Mouse (Mus musculus): ENCODE measurements around the gene Ctps. TPM values are rescaled to one million over a fixed set of nuclear protein-coding genes. Genes with fewer than 3 reads are reported as not detected.

Gene Ctps
- polyA plus RNA-seq, 1 experiment from 2014 or later: 107 TPM

- Histone ChIP-seq H3K36me3 (ENCODE audit: control insufficient read depth, insufficient read depth, low read length) (peaks cover 33% of the 10 kb centered on the region), H3K27me3 (ENCODE audit: control insufficient read depth, insufficient read depth, low read length) (no peaks in the 10 kb centered on the region), H3K27ac (ENCODE audit: low read depth, low read length) (no peak overlapping the region), H3K4me3 (ENCODE audit: low read depth, low read length) (no peak overlapping the region), H3K9ac (ENCODE audit: low read depth, low read length) (no peak overlapping the region), H3K4me2 (no peak overlapping the region), H3K4me1 (ENCODE audit: control insufficient read depth, insufficient read depth, low read length) (no peaks in the 10 kb centered on the region), H3K9me3 (replicated peaks; ENCODE audit: control insufficient read depth, low read length) (no peaks in the 10 kb centered on the region)
- WGBS (ENCODE audit: insufficient replicate concordance): 90% methylated on average over 6 of the region's 6 CpGs
- ATAC-seq (replicated peaks; ENCODE audit: insufficient number of reproducible peaks, low FRiP score, low TSS enrichment): no peak
Measured at GRCm38 (mm10) chr4:120556592-120556991, 13.5 kb downstream of the Ctps start.

DNA sequence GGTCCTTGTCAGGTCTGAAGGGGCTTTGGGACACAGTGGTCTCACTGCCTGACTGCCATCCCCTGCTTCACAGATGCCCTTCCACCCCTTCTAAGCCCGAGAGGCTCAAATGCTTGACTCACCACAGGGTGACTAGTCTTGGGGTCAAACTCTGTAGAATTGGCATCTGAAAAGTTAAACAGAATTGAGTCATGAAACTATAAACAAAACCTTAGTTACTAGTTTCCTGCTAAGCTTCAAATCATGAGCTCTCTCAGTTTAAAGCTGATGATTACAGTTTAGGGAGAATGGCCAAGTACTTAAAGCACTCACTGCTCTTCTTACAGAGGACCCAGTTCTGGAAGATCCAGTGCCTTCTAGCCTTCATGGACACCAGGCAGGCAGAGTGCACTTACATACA, 25.2 kb downstream of the Ctps start:
- Histone ChIP-seq H3K4me1 (ENCODE audit: control insufficient read depth, insufficient read depth, low read length) (no peaks in the 10 kb centered on the region), H3K9ac (ENCODE audit: low read depth, low read length) (no peak overlapping the region), H3K4me2 (no peak overlapping the region), H3K4me3 (ENCODE audit: low read depth, low read length) (no peak overlapping the region), H3K9me3 (replicated peaks; ENCODE audit: control insufficient read depth, low read length) (no peaks in the 10 kb centered on the region), H3K36me3 (ENCODE audit: control insufficient read depth, insufficient read depth, low read length) (peaks cover 31% of the 10 kb centered on the region), H3K27me3 (ENCODE audit: control insufficient read depth, insufficient read depth, low read length) (no peaks in the 10 kb centered on the region), H3K27ac (ENCODE audit: low read depth, low read length) (no peak overlapping the region)
- 81% methylated on average over 1 of the region's 1 CpGs for WGBS (ENCODE audit: insufficient replicate concordance)
- ATAC-seq (replicated peaks; ENCODE audit: insufficient number of reproducible peaks, low FRiP score, low TSS enrichment): no peak

GRCm38 (mm10) chr4:120538664-120539063, 31.4 kb downstream of the Ctps start:
- no peak for ATAC-seq (replicated peaks; ENCODE audit: insufficient number of reproducible peaks, low FRiP score, low TSS enrichment)
- H3K27me3 ChIP-seq (ENCODE audit: control insufficient read depth, insufficient read depth, low read length): no peaks in the 10 kb centered on the region
- H3K27ac ChIP-seq (ENCODE audit: low read depth, low read length): no peak overlapping the region
- no peak overlapping the region for H3K4me3 ChIP-seq (ENCODE audit: low read depth, low read length)
- H3K9me3 ChIP-seq (replicated peaks; ENCODE audit: control insufficient read depth, low read length): no peaks in the 10 kb centered on the region
- H3K4me1 ChIP-seq (ENCODE audit: control insufficient read depth, insufficient read depth, low read length): no peaks in the 10 kb centered on the region
- peaks cover 33% of the 10 kb centered on the region for H3K36me3 ChIP-seq (ENCODE audit: control insufficient read depth, insufficient read depth, low read length)
- no peak overlapping the region for H3K9ac ChIP-seq (ENCODE audit: low read depth, low read length)
- H3K4me2 ChIP-seq: no peak overlapping the region
- 96% methylated on average over 10 of the region's 10 CpGs for WGBS (ENCODE audit: insufficient replicate concordance)

GRCm38 (mm10) chr4:120531986-120532385, 38.1 kb downstream of the Ctps start, which contains the start of gene Slfnl1:
Gene Slfnl1, plus strand, starts transcription at chr4:120532231.
- Histone ChIP-seq H3K27me3 (ENCODE audit: control insufficient read depth, insufficient read depth, low read length) (no peaks in the 10 kb centered on the region), H3K4me1 (ENCODE audit: control insufficient read depth, insufficient read depth, low read length) (no peaks in the 10 kb centered on the region), H3K36me3 (ENCODE audit: control insufficient read depth, insufficient read depth, low read length) (peaks cover 20% of the 10 kb centered on the region), H3K27ac (ENCODE audit: low read depth, low read length) (no peak within 1 kb of the TSS), H3K4me2 (no peak within 1 kb of the TSS), H3K4me3 (ENCODE audit: low read depth, low read length) (no peak within 1 kb of the TSS), H3K9me3 (replicated peaks; ENCODE audit: control insufficient read depth, low read length) (no peaks in the 10 kb centered on the region), H3K9ac (ENCODE audit: low read depth, low read length) (no peak within 1 kb of the TSS)
- 73% methylated on average over 6 of the region's 6 CpGs for WGBS (ENCODE audit: insufficient replicate concordance)
- no peak for ATAC-seq (replicated peaks; ENCODE audit: insufficient number of reproducible peaks, low FRiP score, low TSS enrichment)

- Histone ChIP-seq H3K4me2 (no peak overlapping the region), H3K4me3 (ENCODE audit: low read depth, low read length) (no peak overlapping the region), H3K9me3 (replicated peaks; ENCODE audit: control insufficient read depth, low read length) (no peaks in the 10 kb centered on the region), H3K9ac (ENCODE audit: low read depth, low read length) (no peak overlapping the region), H3K36me3 (ENCODE audit: control insufficient read depth, insufficient read depth, low read length) (peaks cover 37% of the 10 kb centered on the region), H3K27ac (ENCODE audit: low read depth, low read length) (no peak overlapping the region), H3K4me1 (ENCODE audit: control insufficient read depth, insufficient read depth, low read length) (no peaks in the 10 kb centered on the region), H3K27me3 (ENCODE audit: control insufficient read depth, insufficient read depth, low read length) (no peaks in the 10 kb centered on the region)
- 85% methylated on average over 9 of the region's 9 CpGs for WGBS (ENCODE audit: insufficient replicate concordance)
- ATAC-seq (replicated peaks; ENCODE audit: insufficient number of reproducible peaks, low FRiP score, low TSS enrichment): no peak
Measured at GRCm38 (mm10) chr4:120528171-120528570, 41.9 kb downstream of the Ctps start.

GRCm38 (mm10) chr4:120523092-120523491, 47.0 kb downstream of the Ctps start:
- WGBS (ENCODE audit: insufficient replicate concordance): 79% methylated on average over 3 of the region's 3 CpGs
- ATAC-seq (replicated peaks; ENCODE audit: insufficient number of reproducible peaks, low FRiP score, low TSS enrichment): no peak
- H3K27me3 ChIP-seq (ENCODE audit: control insufficient read depth, insufficient read depth, low read length): no peaks in the 10 kb centered on the region
- no peak overlapping the region for H3K4me2 ChIP-seq
- H3K4me1 ChIP-seq (ENCODE audit: control insufficient read depth, insufficient read depth, low read length): no peaks in the 10 kb centered on the region
- H3K9ac ChIP-seq (ENCODE audit: low read depth, low read length): no peak overlapping the region
- no peaks in the 10 kb centered on the region for H3K9me3 ChIP-seq (replicated peaks; ENCODE audit: control insufficient read depth, low read length)
- H3K27ac ChIP-seq (ENCODE audit: low read depth, low read length): no peak overlapping the region
- no peak overlapping the region for H3K4me3 ChIP-seq (ENCODE audit: low read depth, low read length)
- H3K36me3 ChIP-seq (ENCODE audit: control insufficient read depth, insufficient read depth, low read length): peaks cover 24% of the 10 kb centered on the region

GRCm38 (mm10) chr4:120522351-120522750, 47.7 kb downstream of the Ctps start:
- 69% methylated on average over 4 of the region's 4 CpGs for WGBS (ENCODE audit: insufficient replicate concordance)
- no peaks in the 10 kb centered on the region for H3K4me1 ChIP-seq (ENCODE audit: control insufficient read depth, insufficient read depth, low read length)
- no peak overlapping the region for H3K9ac ChIP-seq (ENCODE audit: low read depth, low read length)
- no peak overlapping the region for H3K4me2 ChIP-seq
- H3K9me3 ChIP-seq (replicated peaks; ENCODE audit: control insufficient read depth, low read length): no peaks in the 10 kb centered on the region
- no peaks in the 10 kb centered on the region for H3K27me3 ChIP-seq (ENCODE audit: control insufficient read depth, insufficient read depth, low read length)
- no peak for ATAC-seq (replicated peaks; ENCODE audit: insufficient number of reproducible peaks, low FRiP score, low TSS enrichment)
- H3K27ac ChIP-seq (ENCODE audit: low read depth, low read length): no peak overlapping the region
- H3K4me3 ChIP-seq (ENCODE audit: low read depth, low read length): no peak overlapping the region
- H3K36me3 ChIP-seq (ENCODE audit: control insufficient read depth, insufficient read depth, low read length): peaks cover 30% of the 10 kb centered on the region

GRCm38 (mm10) chr4:120521761-120522160, 48.3 kb downstream of the Ctps start:
- no peak overlapping the region for H3K9ac ChIP-seq (ENCODE audit: low read depth, low read length)
- ATAC-seq (replicated peaks; ENCODE audit: insufficient number of reproducible peaks, low FRiP score, low TSS enrichment): no peak
- no peaks in the 10 kb centered on the region for H3K4me1 ChIP-seq (ENCODE audit: control insufficient read depth, insufficient read depth, low read length)
- H3K27me3 ChIP-seq (ENCODE audit: control insufficient read depth, insufficient read depth, low read length): no peaks in the 10 kb centered on the region
- no peaks in the 10 kb centered on the region for H3K9me3 ChIP-seq (replicated peaks; ENCODE audit: control insufficient read depth, low read length)
- no peak overlapping the region for H3K27ac ChIP-seq (ENCODE audit: low read depth, low read length)
- WGBS (ENCODE audit: insufficient replicate concordance): 75% methylated on average over 5 of the region's 5 CpGs
- no peak overlapping the region for H3K4me2 ChIP-seq
- H3K4me3 ChIP-seq (ENCODE audit: low read depth, low read length): no peak overlapping the region
- peaks cover 31% of the 10 kb centered on the region for H3K36me3 ChIP-seq (ENCODE audit: control insufficient read depth, insufficient read depth, low read length)

GRCm38 (mm10) chr4:120517335-120517734, 52.7 kb downstream of the Ctps start:
- H3K27me3 ChIP-seq (ENCODE audit: control insufficient read depth, insufficient read depth, low read length): no peaks in the 10 kb centered on the region
- no peak overlapping the region for H3K4me3 ChIP-seq (ENCODE audit: low read depth, low read length)
- H3K9me3 ChIP-seq (replicated peaks; ENCODE audit: control insufficient read depth, low read length): no peaks in the 10 kb centered on the region
- 80% methylated on average over 4 of the region's 4 CpGs for WGBS (ENCODE audit: insufficient replicate concordance)
- ATAC-seq (replicated peaks; ENCODE audit: insufficient number of reproducible peaks, low FRiP score, low TSS enrichment): no peak
- no peak overlapping the region for H3K4me2 ChIP-seq
- no peak overlapping the region for H3K9ac ChIP-seq (ENCODE audit: low read depth, low read length)
- no peaks in the 10 kb centered on the region for H3K4me1 ChIP-seq (ENCODE audit: control insufficient read depth, insufficient read depth, low read length)
- no peak overlapping the region for H3K27ac ChIP-seq (ENCODE audit: low read depth, low read length)
- H3K36me3 ChIP-seq (ENCODE audit: control insufficient read depth, insufficient read depth, low read length): peaks cover 21% of the 10 kb centered on the region

Data from heart, embryonic 11.5 days (tissue).